Mouse (Mus musculus): ENCODE data around the gene Opalin.

The Opalin gene

GRCm38 (mm10) chr19:41076906-41077305 lies at the start of gene Opalin:
TSS of gene Opalin (minus strand) at chr19:41077113.
- DNase-seq = no peak

GRCm38 (mm10) chr19:41123009-41123408 lies 46.1 kb upstream of the Opalin start:
- no peak for DNase-seq

- no peak for DNase-seq
These were observed 43.0 kb upstream of the Opalin start for GRCm38 (mm10) chr19:41119924-41120323.

- no peak for DNase-seq
These were observed 41.4 kb upstream of the Opalin start for GRCm38 (mm10) chr19:41118346-41118745.

- DNase-seq = no peak
These were observed 40.4 kb upstream of the Opalin start for GRCm38 (mm10) chr19:41117334-41117733.

- DNase-seq = no peak
These were observed 37.7 kb upstream of the Opalin start for GRCm38 (mm10) chr19:41114611-41115010.

GRCm38 (mm10) chr19:41113911-41114531 lies 37.1 kb upstream of the Opalin start:
- no peak for DNase-seq

- DNase-seq = no peak
These were observed 35.7 kb upstream of the Opalin start for GRCm38 (mm10) chr19:41112609-41113008.

GRCm38 (mm10) chr19:41109991-41110390 lies 33.1 kb upstream of the Opalin start:
- no peak for DNase-seq

GRCm38 (mm10) chr19:41109496-41109895 lies 32.6 kb upstream of the Opalin start:
- DNase-seq = no peak

- DNase-seq = no peak
These were observed 31.8 kb upstream of the Opalin start for GRCm38 (mm10) chr19:41108666-41109065.

- DNase-seq = no peak
These were observed 30.6 kb upstream of the Opalin start for GRCm38 (mm10) chr19:41107530-41107929.

- no peak for DNase-seq
These were observed 28.0 kb upstream of the Opalin start for GRCm38 (mm10) chr19:41104922-41105321.

GRCm38 (mm10) chr19:41101390-41101789 lies 24.5 kb upstream of the Opalin start:
- no peak for DNase-seq

- DNase-seq = no peak
These were observed 23.9 kb upstream of the Opalin start for GRCm38 (mm10) chr19:41100863-41101262.

GRCm38 (mm10) chr19:41097038-41097437 lies 20.1 kb upstream of the Opalin start:
- no peak for DNase-seq

- no peak for DNase-seq
These were observed 15.0 kb upstream of the Opalin start for GRCm38 (mm10) chr19:41091901-41092300.

- DNase-seq = peak in 1 of 2 experiments; percentile 51
These were observed 12.9 kb upstream of the Opalin start for GRCm38 (mm10) chr19:41089833-41090232.

- DNase-seq = no peak
These were observed 11.6 kb upstream of the Opalin start for GRCm38 (mm10) chr19:41088491-41088890.

GRCm38 (mm10) chr19:41087901-41088300 lies 11.0 kb upstream of the Opalin start:
- no peak for DNase-seq

GRCm38 (mm10) chr19:41086700-41087099 lies 9.8 kb upstream of the Opalin start:
- peak in 1 of 2 experiments; percentile 66 for DNase-seq

GRCm38 (mm10) chr19:41086289-41086688 lies 9.4 kb upstream of the Opalin start:
- DNase-seq = no peak

- no peak for DNase-seq
These were observed 6.7 kb upstream of the Opalin start for GRCm38 (mm10) chr19:41083646-41084045.

GRCm38 (mm10) chr19:41081589-41081988 lies 4.7 kb upstream of the Opalin start:
- DNase-seq = no peak

- no peak for DNase-seq
These were observed 3.0 kb downstream of the Opalin start for GRCm38 (mm10) chr19:41073746-41074455.
